Comparison of ENCODE assay signal across 8 mouse cellular contexts in genomic region chr11:78079961-78080921, GRCm38 (mm10). TPM values are rescaled to one million over a fixed set of nuclear protein-coding genes. Genes with fewer than 3 reads are reported as not detected.
DNase-seq lines count a peak whose midpoint lies in the region; ATAC-seq and TF ChIP-seq lines count a peak whose summit lies in the region.

TSS of gene Eral1 (minus strand) at chr11:78080383.

- DNase-seq in MEL-GATA-1-ER (ENCODE audit: extremely low read depth, low read depth) = peak; percentile 71
- peak; percentile 82 for DNase-seq in cerebellum, adult 9-10 months
- DNase-seq in hindbrain, embryonic 10.5 days (ENCODE audit: low spot score) = peak; percentile 82
- peak; percentile 82 for DNase-seq in layer of hippocampus, adult 9-11 months
- DNase-seq in lung, postnatal 0 days (ENCODE audit: low spot score) = peak; percentile 92
- peak; percentile 81 for DNase-seq in ovary, postnatal 36 days (ENCODE audit: low spot score)
- DNase-seq in thymus, postnatal 25 days = peak; percentile 72

- 1% methylated on average over 42 of the region's 42 CpGs for WGBS in hindbrain, embryonic 10.5 days
- 1% methylated on average over 42 of the region's 42 CpGs for WGBS in lung, postnatal 0 days

- no peaks in the 10 kb centered on the region for H3K9me3 ChIP-seq in hindbrain, embryonic 10.5 days
- no peaks in the 10 kb centered on the region for H3K9me3 ChIP-seq in lung, postnatal 0 days (ENCODE audit: low read length)

- peaks cover 18% of the 10 kb centered on the region for H3K4me1 ChIP-seq in hindbrain, embryonic 10.5 days (replicated peaks)
- H3K4me1 ChIP-seq in lung, postnatal 0 days (ENCODE audit: insufficient read depth, low read depth, low read length) = peaks cover 5% of the 10 kb centered on the region; the same call in 1 of the 2 replicates

- TF ChIP-seq EP300 in lung, postnatal 0 days (IDR thresholded peaks at IDR 0.05) = no peak

- H3K9ac ChIP-seq in lung, postnatal 0 days (replicated peaks; ENCODE audit: low read depth) = peak within 1 kb of the TSS; percentile 88

- no peaks in the 10 kb centered on the region for H3K27me3 ChIP-seq in hindbrain, embryonic 10.5 days (ENCODE audit: insufficient read depth, poor library complexity, severe bottlenecking)
- H3K27me3 ChIP-seq in lung, postnatal 0 days (replicated peaks; ENCODE audit: insufficient read depth, low read length) = no peaks in the 10 kb centered on the region

- peaks cover 31% of the 10 kb centered on the region for H3K36me3 ChIP-seq in hindbrain, embryonic 10.5 days
- H3K36me3 ChIP-seq in lung, postnatal 0 days (ENCODE audit: insufficient read depth, low read length) = peaks cover 5% of the 10 kb centered on the region; the same call in 1 of the 2 replicates

- H3K27ac ChIP-seq in hindbrain, embryonic 10.5 days = peak within 1 kb of the TSS; percentile 88
- peak within 1 kb of the TSS; percentile 48; the same call in 1 of the 2 replicates for H3K27ac ChIP-seq in lung, postnatal 0 days (ENCODE audit: low read length)

- ATAC-seq in frontal cortex, adult (ENCODE audit: low TSS enrichment) = peak; percentile 99
- peak; percentile 98 for ATAC-seq in lung, postnatal 0 days

- peak within 1 kb of the TSS; percentile 72 for H3K4me2 ChIP-seq in lung, postnatal 0 days (replicated peaks; ENCODE audit: low read depth, low read length)

- no peak for TF ChIP-seq CTCF in lung, postnatal 0 days (IDR thresholded peaks at IDR 0.05)

- H3K4me3 ChIP-seq in hindbrain, embryonic 10.5 days = peak within 1 kb of the TSS; percentile 64
- H3K4me3 ChIP-seq in lung, postnatal 0 days (ENCODE audit: low read depth, low read length) = peak within 1 kb of the TSS; percentile 80

RNA-seq across cellular contexts. Expression of gene Eral1, which starts in this region (rescaled TPM):
- 40.6 and 41.4 TPM in 2 replicates for polyA plus RNA-seq in hindbrain, embryonic 10.5 days (2016; fragmentation: Nextera tagmentation; extraction: Ambion mirVana)
- polyA plus RNA-seq in lung, postnatal 0 days (2015; fragmentation: Nextera tagmentation; extraction: Ambion mirVana) = 14.8 and 17.7 TPM in 2 replicates

Comparison
In these comparisons a context has a peak if more than half of its experiments do, and no peak if none do; other contexts are left out.
1. Peak in every context shown above with its lines: DNase-seq, ATAC-seq, H3K4me3 ChIP-seq and H3K27ac ChIP-seq.